Mouse (Mus musculus) gastrocnemius, adult 8-10 months (tissue): ENCODE measurements around the gene Rnf4. TPM values are rescaled to one million over a fixed set of nuclear protein-coding genes. Genes with fewer than 3 reads are reported as not detected.

Experiments
- DNase-seq, 2 experiments: peaks; one replicate each; pipeline ENCODE4 v3.0.0; 2022; ENCODE audit warnings: low spot score in 2 of 2
- total RNA-seq, 4 experiments: library from RNA; stranded (reverse); gene quantifications; 2 replicates each; pipeline ENCODE4 v1.2.4; 2022

Gene Rnf4
- total RNA-seq, result 10 to 100 TPM; 14.0 to 17.5 (median 15.9) TPM

DNA sequence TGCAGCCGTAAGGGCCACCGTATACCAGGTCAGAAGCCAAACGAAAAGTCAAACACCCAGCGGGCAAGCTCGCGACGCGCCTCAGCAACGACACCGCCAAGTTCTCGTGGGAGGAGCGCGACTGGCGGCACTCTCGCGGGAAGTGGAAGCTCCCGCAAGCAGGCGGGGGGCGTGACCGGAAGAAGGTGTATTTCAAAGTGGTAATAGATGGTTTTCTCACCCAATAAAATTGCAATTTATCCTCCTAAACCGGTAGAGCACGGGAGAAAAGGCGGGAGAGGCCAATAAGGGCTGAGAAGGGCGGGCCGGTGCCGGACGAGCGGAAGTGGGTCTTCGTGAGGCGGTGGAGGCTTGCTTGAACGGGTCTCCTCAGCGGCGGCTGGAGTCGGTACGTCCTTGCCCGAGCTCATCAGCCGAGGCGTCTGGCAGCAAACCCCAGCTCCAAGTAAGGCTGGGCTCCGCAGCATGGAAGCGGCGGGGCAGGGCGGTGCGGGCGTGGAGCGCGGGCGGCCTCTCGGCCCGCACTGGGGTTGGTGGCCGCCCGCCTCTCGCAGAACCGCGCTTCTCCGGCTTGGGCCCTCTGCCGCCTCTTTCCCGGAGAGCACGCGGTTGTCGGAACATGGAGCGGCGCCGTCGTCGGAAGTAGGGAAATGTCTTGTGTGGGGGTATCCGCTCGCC is at the start of gene Rnf4:
Rnf4 (plus strand) TSS at position 193 of the 678 bp plus-strand sequence.
- peak; percentile 97 for DNase-seq

DNA sequence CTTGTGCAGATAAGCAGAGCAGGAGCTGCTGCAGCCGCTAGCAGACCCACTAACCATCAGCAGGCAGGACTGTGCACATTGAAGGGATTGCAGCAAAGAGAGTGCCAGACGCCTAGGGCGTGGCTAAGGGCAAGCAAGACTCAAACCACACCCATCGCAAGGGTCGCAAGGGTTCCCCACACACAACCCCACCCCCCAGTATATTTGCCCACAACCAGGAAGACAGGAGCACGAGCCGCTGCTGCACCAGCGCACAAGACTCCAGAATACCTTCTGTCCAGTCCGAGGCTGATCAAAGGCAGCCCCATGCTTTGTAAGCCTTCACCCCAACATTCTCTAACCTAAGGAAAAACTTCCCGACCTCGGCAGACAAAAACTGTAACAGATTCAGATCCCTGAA is 49.6 kb upstream of the Rnf4 start:
- DNase-seq, result no peak

GRCm38 (mm10) chr5:34287001-34287837 is 48.9 kb upstream of the Rnf4 start:
- DNase-seq, result no peak

- no peak for DNase-seq
These were observed 48.3 kb upstream of the Rnf4 start for GRCm38 (mm10) chr5:34287838-34288145.

- DNase-seq, result peak; percentile 55 to 66
These were observed 47.9 kb upstream of the Rnf4 start, which contains the start of the genes Zfyve28 and Cfap99 for GRCm38 (mm10) chr5:34288154-34288716. Zfyve28 (minus strand) TSS chr5:34288449. Cfap99 (plus strand) TSS chr5:34288600.

DNA sequence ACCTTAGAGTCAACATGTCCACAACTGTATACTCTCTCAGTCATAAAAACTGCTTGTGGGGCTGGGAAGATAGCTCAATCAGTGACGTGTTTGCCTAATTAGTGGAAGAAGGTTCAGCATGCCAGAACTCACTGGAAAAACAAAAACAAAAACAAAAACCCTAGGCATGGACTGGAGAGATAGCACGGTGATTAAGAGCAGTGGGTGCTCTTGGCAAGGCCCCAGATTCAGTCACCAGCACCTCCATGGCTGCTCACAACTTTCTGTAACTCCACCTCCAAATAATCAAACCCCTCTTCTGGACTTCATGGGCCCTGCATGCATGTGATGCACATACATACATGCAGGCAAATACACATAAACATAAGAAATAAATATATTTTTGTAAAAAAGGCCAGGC is 46.8 kb upstream of the Rnf4 start:
- DNase-seq, result no peak

GRCm38 (mm10) chr5:34293363-34293762 is 42.7 kb upstream of the Rnf4 start:
- no peak for DNase-seq

GRCm38 (mm10) chr5:34294696-34295095 is 41.4 kb upstream of the Rnf4 start:
- no peak for DNase-seq

DNA sequence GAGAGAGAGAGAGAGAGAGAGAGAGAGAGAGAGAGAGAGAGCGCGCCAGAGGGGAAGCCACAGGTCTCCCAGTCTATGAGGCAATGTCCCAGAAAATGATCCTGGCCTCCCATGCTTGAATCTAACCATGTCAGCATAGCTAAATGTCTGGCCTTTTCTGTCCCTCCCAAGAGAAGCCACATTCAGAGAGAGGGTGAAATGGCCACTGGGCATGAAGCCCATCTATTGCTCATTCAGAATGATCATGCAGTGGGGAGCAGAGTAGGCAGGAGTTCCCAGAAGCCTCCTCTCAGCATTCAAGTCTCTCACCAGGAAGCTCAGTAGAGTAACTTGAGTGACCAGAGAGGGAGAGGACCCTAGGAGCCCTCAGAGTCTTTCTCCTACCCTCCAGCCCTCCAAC is 40.9 kb upstream of the Rnf4 start:
- DNase-seq, result no peak

DNA sequence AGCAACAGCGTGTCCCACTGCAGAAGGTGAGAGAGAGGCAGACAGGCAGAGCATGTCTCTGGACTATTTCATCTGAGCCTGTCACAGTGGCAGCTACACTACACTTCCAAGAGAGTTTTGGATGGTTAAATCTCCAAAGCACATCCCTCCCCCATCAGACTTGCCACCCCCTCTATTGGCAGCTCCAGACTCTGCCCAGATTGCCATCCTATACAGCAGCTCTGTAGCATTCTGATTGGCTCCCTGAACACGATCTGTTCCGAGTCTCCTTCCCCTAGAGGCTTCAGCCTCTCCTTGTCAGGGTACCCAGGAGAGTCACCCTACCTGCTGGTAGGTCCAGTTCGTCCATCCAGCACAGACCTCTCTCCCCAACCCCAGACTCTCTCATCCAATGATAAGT is 38.0 kb upstream of the Rnf4 start:
- DNase-seq, result no peak

GRCm38 (mm10) chr5:34298937-34299535 is 37.1 kb upstream of the Rnf4 start:
- no peak for DNase-seq

- no peak for DNase-seq
These were observed 33.7 kb upstream of the Rnf4 start for GRCm38 (mm10) chr5:34302377-34302776.

- DNase-seq, result no peak
These were observed 27.1 kb upstream of the Rnf4 start for GRCm38 (mm10) chr5:34309016-34309415.

- DNase-seq, result no peak
These were observed 16.5 kb upstream of the Rnf4 start for GRCm38 (mm10) chr5:34319491-34320034.

DNA sequence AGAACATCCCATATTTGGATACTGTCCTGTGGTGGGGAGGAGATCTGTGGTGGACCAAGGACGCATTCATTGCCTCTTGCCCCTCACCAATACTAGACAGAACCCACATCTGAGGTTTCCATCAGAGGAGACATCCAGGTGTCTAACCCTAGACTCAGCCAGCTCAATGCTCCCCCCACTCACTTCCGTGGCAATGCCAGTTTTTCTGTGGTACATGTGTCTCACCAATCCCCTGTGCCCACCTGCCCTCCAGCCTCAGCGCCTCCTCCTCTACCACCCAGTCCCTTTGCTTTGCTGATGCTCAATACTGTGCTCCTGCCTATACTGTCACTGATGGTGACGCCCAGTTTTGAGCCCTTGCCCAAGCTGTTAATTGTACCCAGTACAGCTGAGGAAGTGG is 14.9 kb upstream of the Rnf4 start:
- DNase-seq, result no peak

DNA sequence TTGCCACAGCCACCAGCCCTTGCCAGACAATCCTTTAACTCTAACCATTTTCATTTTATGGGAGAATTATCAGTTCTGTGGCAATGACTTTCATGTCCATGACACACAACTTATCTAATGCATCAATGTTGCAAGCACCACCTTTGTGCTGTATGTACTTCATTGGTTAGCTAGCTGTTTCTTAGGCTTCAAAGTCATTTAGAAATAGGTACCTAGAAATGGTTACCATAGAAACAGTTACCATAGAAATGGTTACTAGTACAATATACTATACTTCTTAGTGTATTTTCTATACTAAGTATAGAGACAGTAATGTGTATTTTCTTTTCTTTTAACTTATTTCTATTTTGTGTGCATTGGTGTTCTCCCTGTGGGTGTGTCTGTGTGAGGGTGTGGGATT is 10.8 kb upstream of the Rnf4 start:
- DNase-seq, result no peak

DNA sequence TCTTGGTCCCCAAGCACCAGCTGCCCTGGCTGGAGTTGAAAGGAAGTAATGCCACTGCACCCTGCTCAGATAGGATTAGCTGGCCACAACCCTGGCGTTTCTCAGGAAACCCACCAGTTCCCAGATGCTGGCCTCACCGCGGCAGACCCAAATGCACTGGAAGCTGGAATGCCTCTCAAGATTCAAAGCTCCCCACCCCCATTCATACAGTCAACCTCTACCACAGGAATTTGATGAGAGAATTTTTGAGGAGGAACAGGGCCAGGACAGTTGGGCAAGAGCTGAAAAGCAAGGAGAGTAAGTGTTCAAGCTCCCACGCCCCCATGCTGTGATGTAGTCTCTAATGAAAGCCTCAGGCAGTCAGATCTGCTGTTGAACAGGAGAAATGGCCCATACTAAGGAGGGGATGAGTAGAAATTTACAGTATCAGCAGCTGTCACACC is 9.8 kb upstream of the Rnf4 start:
- no peak for DNase-seq

DNA sequence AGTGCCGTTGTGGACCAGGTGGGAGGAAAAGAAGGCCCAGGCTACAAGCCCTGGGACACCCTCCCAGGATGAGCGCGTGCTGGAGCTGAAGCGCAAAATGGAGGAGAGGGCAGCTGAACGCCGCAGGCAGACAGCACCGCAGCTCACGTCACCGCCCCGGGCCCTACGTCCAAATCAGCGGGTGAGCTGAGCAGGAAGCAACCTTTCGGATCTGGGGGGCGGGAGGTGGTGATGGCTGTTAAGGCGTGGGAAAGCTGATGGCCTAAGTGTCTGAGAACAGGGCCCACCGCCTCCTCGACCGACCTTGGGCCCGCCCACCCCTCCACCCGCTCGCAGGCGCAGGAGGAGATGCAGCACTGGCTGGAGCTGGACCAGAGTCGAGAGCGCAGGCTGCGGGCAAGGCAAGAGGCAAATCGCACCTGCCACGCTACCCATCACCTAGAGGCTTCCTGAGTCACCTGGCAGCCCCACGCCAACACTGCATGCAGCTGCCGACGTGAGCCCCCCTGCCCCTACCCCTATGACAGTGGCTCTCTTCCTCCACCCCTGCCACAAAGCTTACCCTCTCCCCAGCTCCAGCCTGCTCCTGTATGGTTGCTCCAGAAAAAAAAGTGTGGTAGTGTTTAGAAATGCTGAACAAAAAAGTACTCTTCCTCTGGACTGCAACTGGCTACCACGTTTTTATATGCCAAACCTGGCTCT is 9.1 kb upstream of the Rnf4 start:
- no peak for DNase-seq

GRCm38 (mm10) chr5:34330136-34330535 is 6.0 kb upstream of the Rnf4 start:
- DNase-seq, result no peak

- no peak for DNase-seq
These were observed 2.0 kb upstream of the Rnf4 start for GRCm38 (mm10) chr5:34334081-34334480.

DNA sequence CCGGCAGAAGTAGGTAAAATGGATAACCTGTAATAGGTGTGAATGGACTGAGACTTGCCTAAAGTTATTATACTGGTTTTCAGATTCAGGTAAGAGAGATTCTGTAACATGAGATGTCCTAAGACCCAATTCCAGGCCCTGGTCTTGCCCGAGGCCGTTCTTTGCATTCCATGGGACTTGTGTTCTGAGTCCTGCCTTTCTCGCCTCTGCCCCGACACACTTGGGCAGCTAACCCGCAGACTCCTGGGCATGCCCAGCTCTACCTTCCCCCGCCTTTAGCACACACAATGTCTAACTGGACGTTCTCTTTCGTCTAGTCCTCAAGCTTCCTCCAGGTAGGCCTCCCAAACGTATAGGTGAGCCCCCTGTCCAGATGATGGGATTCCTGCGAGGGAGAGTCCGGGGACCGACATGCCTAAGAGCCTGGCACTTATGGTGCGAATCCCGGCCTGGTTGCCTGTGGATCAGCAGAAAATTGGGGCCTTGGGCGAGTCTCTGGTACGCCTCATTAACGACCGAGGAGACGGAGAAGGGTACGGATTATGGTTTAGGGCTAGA is 471 bp upstream of the Rnf4 start:
- peak in 1 of 2 experiments; percentile 10 for DNase-seq
